Mouse (Mus musculus) midbrain, embryonic 12.5 days (tissue): ENCODE measurements around the gene 4933406M09Rik. TPM values are rescaled to one million over a fixed set of nuclear protein-coding genes. Genes with fewer than 3 reads are reported as not detected.

ENCODE experiments used
- ATAC-seq: fragments of 200-750 bp; cut with Nextera tagmentation; 2 replicates; pipeline ENCODE4 v1.8.0; 2017; ENCODE audit warnings: low read depth, moderate TSS enrichment, moderate library complexity; ENCODE audit not compliant: low FRiP score
- H3K27ac ChIP-seq: fragments of 300-500 bp; sonication (generic); replicated peaks from 2 replicates; pipeline ENCODE4 v1.5.1; 2016; ENCODE audit warnings: mild to moderate bottlenecking
- H3K27me3 ChIP-seq: fragments of 300-500 bp; sonication (generic); 2 replicates; pipeline ENCODE4 v1.6.1; 2016; ENCODE audit warnings: mild to moderate bottlenecking
- H3K36me3 ChIP-seq: fragments of 300-500 bp; sonication (generic); 2 replicates; pipeline ENCODE4 v1.6.1; 2016
- H3K4me1 ChIP-seq: fragments of 300-500 bp; sonication (generic); 2 replicates; pipeline ENCODE4 v1.6.1; 2016
- H3K4me2 ChIP-seq: fragments of 300-500 bp; sonication (generic); replicated peaks from 2 replicates; pipeline ENCODE4 v1.6.1; 2016; ENCODE audit warnings: mild to moderate bottlenecking, moderate library complexity
- H3K4me3 ChIP-seq: fragments of 300-500 bp; sonication (generic); 2 replicates; pipeline ENCODE4 v1.5.1; 2016; ENCODE audit warnings: mild to moderate bottlenecking
- H3K9ac ChIP-seq: fragments of 300-500 bp; sonication (generic); replicated peaks from 2 replicates; pipeline ENCODE4 v1.6.1; 2016; ENCODE audit warnings: mild to moderate bottlenecking, moderate library complexity
- H3K9me3 ChIP-seq: fragments of 300-500 bp; sonication (generic); 2 replicates; pipeline ENCODE4 v1.6.1; 2016; ENCODE audit warnings: mild to moderate bottlenecking
- WGBS: fragments of 180-500 bp; shearing (Covaris S2); methylation state at CpG from one replicate; pipeline ENCODE4 v1.1.7; 2016; 5-methylcytosine and 5-hydroxymethylcytosine counted together
- polyA plus RNA-seq: library from polyadenylated mRNA; unstranded; fragments of >200 nt; fragmentation: Nextera tagmentation; extraction: Ambion mirVana; gene quantifications from 2 replicates; pipeline ENCODE4 v1.2.1, GENCODE M21; 2016

Gene 4933406M09Rik
- polyA plus RNA-seq, 1 experiment from 2014 or later = not detected

GRCm38 (mm10) chr1:134347791-134348190, 37.9 kb upstream of the 4933406M09Rik start:
- WGBS = 91% methylated on average over 9 of the region's 9 CpGs
- Histone ChIP-seq H3K4me3 (no peak overlapping the region), H3K4me1 (peaks cover 8% of the 10 kb centered on the region; the same call in 1 of the 2 replicates), H3K27me3 (peaks cover 10% of the 10 kb centered on the region; the same call in 1 of the 2 replicates), H3K36me3 (peaks cover 57% of the 10 kb centered on the region), H3K9ac (no peak overlapping the region), H3K27ac (no peak overlapping the region), H3K9me3 (no peaks in the 10 kb centered on the region), H3K4me2 (no peak overlapping the region)
- ATAC-seq = no peak

GRCm38 (mm10) chr1:134353326-134353725, 32.4 kb upstream of the 4933406M09Rik start:
- WGBS = 93% methylated on average over 2 of the region's 2 CpGs
- H3K36me3 ChIP-seq = peaks cover 84% of the 10 kb centered on the region
- no peaks in the 10 kb centered on the region for H3K4me1 ChIP-seq
- no peak for ATAC-seq
- no peaks in the 10 kb centered on the region for H3K27me3 ChIP-seq
- no peak overlapping the region for H3K4me3 ChIP-seq
- H3K9me3 ChIP-seq = no peaks in the 10 kb centered on the region
- no peak overlapping the region for H3K4me2 ChIP-seq
- no peak overlapping the region for H3K27ac ChIP-seq
- H3K9ac ChIP-seq = no peak overlapping the region

- ATAC-seq = no peak
- peaks cover 62% of the 10 kb centered on the region for H3K36me3 ChIP-seq
- 89% methylated on average over 4 of the region's 4 CpGs for WGBS
These were observed 28.3 kb upstream of the 4933406M09Rik start for GRCm38 (mm10) chr1:134357461-134357860.

GRCm38 (mm10) chr1:134360656-134361055, 25.1 kb upstream of the 4933406M09Rik start:
- 86% methylated on average over 7 of the region's 7 CpGs for WGBS
- Histone ChIP-seq H3K36me3 (peaks cover 32% of the 10 kb centered on the region), H3K9me3 (no peaks in the 10 kb centered on the region), H3K27me3 (peaks cover 3% of the 10 kb centered on the region; the same call in 1 of the 2 replicates), H3K27ac (no peak overlapping the region), H3K9ac (0 out of 2 replicates have a peak overlapping the region, but pooled peaks have one; percentile 39), H3K4me1 (peaks cover 12% of the 10 kb centered on the region), H3K4me2 (peak overlapping the region; percentile 79), H3K4me3 (peak overlapping the region; percentile 92)
- ATAC-seq = no peak

More at GRCm38 (mm10) chr1:134357461-134357860, 28.3 kb upstream of the 4933406M09Rik start:
- no peaks in the 10 kb centered on the region for H3K9me3 ChIP-seq
- H3K4me1 ChIP-seq = peaks cover 10% of the 10 kb centered on the region
- H3K9ac ChIP-seq = no peak overlapping the region
- no peak overlapping the region for H3K4me2 ChIP-seq
- no peak overlapping the region for H3K27ac ChIP-seq
- no peaks in the 10 kb centered on the region for H3K27me3 ChIP-seq
- no peak overlapping the region for H3K4me3 ChIP-seq

- Histone ChIP-seq H3K4me3 (peak overlapping the region; percentile 92), H3K4me2 (peak overlapping the region; percentile 79), H3K4me1 (peaks cover 12% of the 10 kb centered on the region), H3K9me3 (no peaks in the 10 kb centered on the region), H3K36me3 (peaks cover 25% of the 10 kb centered on the region), H3K9ac (peak overlapping the region; percentile 89), H3K27me3 (peaks cover 3% of the 10 kb centered on the region; the same call in 1 of the 2 replicates), H3K27ac (peak overlapping the region; percentile 79)
- peak; percentile 89 for ATAC-seq
- WGBS = 1% methylated on average over 38 of the region's 44 CpGs
These were observed 24.4 kb upstream of the 4933406M09Rik start for GRCm38 (mm10) chr1:134361195-134361856.

- Histone ChIP-seq H3K36me3 (peaks cover 24% of the 10 kb centered on the region), H3K4me2 (peak within 1 kb of the TSS; percentile 79), H3K27ac (peak within 1 kb of the TSS; percentile 79), H3K9ac (peak within 1 kb of the TSS; percentile 89), H3K4me3 (peak within 1 kb of the TSS; percentile 92), H3K9me3 (no peaks in the 10 kb centered on the region), H3K4me1 (peaks cover 12% of the 10 kb centered on the region), H3K27me3 (peaks cover 3% of the 10 kb centered on the region; the same call in 1 of the 2 replicates)
- under 1% methylated on average over 38 of the region's 38 CpGs for WGBS
- ATAC-seq = peak; percentile 98
These were observed 23.9 kb upstream of the 4933406M09Rik start, which contains the start of gene Tmem183a for GRCm38 (mm10) chr1:134361857-134362212. TSS of gene Tmem183a (minus strand) at chr1:134361979.

- Histone ChIP-seq H3K9me3 (no peaks in the 10 kb centered on the region), H3K4me3 (no peak overlapping the region), H3K4me2 (no peak overlapping the region), H3K36me3 (peaks cover 14% of the 10 kb centered on the region), H3K27me3 (peaks cover 3% of the 10 kb centered on the region; the same call in 1 of the 2 replicates), H3K27ac (no peak overlapping the region), H3K4me1 (peaks cover 12% of the 10 kb centered on the region), H3K9ac (no peak overlapping the region)
- ATAC-seq = no peak
- 86% methylated on average over 4 of the region's 4 CpGs for WGBS
These were observed 22.5 kb upstream of the 4933406M09Rik start for GRCm38 (mm10) chr1:134363194-134363593.

GRCm38 (mm10) chr1:134365491-134365890, 20.2 kb upstream of the 4933406M09Rik start:
- peaks cover 3% of the 10 kb centered on the region; the same call in 1 of the 2 replicates for H3K27me3 ChIP-seq
- peaks cover 11% of the 10 kb centered on the region for H3K4me1 ChIP-seq
- H3K9me3 ChIP-seq = no peaks in the 10 kb centered on the region
- no peak for ATAC-seq
- no peak overlapping the region for H3K4me3 ChIP-seq
- H3K4me2 ChIP-seq = no peak overlapping the region
- no peaks in the 10 kb centered on the region for H3K36me3 ChIP-seq
- H3K9ac ChIP-seq = no peak overlapping the region
- no peak overlapping the region for H3K27ac ChIP-seq
- 66% methylated on average over 5 of the region's 5 CpGs for WGBS

GRCm38 (mm10) chr1:134368777-134369337, 16.9 kb upstream of the 4933406M09Rik start:
- H3K4me3 ChIP-seq = no peak overlapping the region
- WGBS = 62% methylated on average over 9 of the region's 9 CpGs
- no peaks in the 10 kb centered on the region for H3K9me3 ChIP-seq
- no peak for ATAC-seq
- no peak overlapping the region for H3K9ac ChIP-seq
- H3K36me3 ChIP-seq = no peaks in the 10 kb centered on the region
- no peak overlapping the region for H3K4me2 ChIP-seq
- H3K27ac ChIP-seq = no peak overlapping the region
- H3K4me1 ChIP-seq = no peaks in the 10 kb centered on the region
- peaks cover 3% of the 10 kb centered on the region; the same call in 1 of the 2 replicates for H3K27me3 ChIP-seq

- Histone ChIP-seq H3K9me3 (no peaks in the 10 kb centered on the region), H3K9ac (no peak overlapping the region), H3K4me2 (no peak overlapping the region), H3K27ac (no peak overlapping the region), H3K4me3 (no peak overlapping the region), H3K4me1 (no peaks in the 10 kb centered on the region), H3K27me3 (no peaks in the 10 kb centered on the region), H3K36me3 (no peaks in the 10 kb centered on the region)
- ATAC-seq = no peak
- 81% methylated on average over 2 of the region's 2 CpGs for WGBS
These were observed 11.6 kb upstream of the 4933406M09Rik start for GRCm38 (mm10) chr1:134374124-134374523.

GRCm38 (mm10) chr1:134381051-134381450, 4.7 kb upstream of the 4933406M09Rik start:
- Histone ChIP-seq H3K9me3 (no peaks in the 10 kb centered on the region), H3K27me3 (0 out of 2 replicates have a peak, but pooled peaks cover 5% of the 10 kb centered on the region), H3K9ac (no peak overlapping the region), H3K4me2 (no peak overlapping the region), H3K27ac (no peak overlapping the region), H3K4me1 (peaks cover 6% of the 10 kb centered on the region; the same call in 1 of the 2 replicates), H3K4me3 (no peak overlapping the region), H3K36me3 (no peaks in the 10 kb centered on the region)
- no peak for ATAC-seq
- 97% methylated on average over 2 of the region's 2 CpGs for WGBS
